8 mouse cellular contexts compared by ENCODE assay signal in genomic region chr15:27923280-27923986, GRCm38 (mm10).
DNase-seq lines count a peak whose midpoint lies in the region; ATAC-seq lines count a peak whose summit lies in the region.

No protein-coding gene starts in this region.

- ATAC-seq in inflammation-experienced regulatory T-cells, adult 6 months: peak; percentile 75

- peak; percentile 55 for DNase-seq in ovary, adult 18-20 months (ENCODE audit: low spot score)
- no peak for DNase-seq in ovary, postnatal 10 days (ENCODE audit: low spot score)
- DNase-seq in embryo, embryonic 10.5 days (ENCODE audit: low spot score): peak; percentile 87
- DNase-seq in gastrocnemius, postnatal 14 days: peak; percentile 78
- DNase-seq in left cerebral cortex, postnatal 36 days (ENCODE audit: low spot score in 2 of 2): peak; percentile 72 to 73
- peak; percentile 86 for DNase-seq in mesoderm, embryonic 11.5 days (ENCODE audit: low read depth, low spot score)
- peak; percentile 35 for DNase-seq in spleen, adult 12 weeks (ENCODE audit: low spot score)

- intact Hi-C loops in gastrocnemius, postnatal 14 days (cut with DNase I; ENCODE audit: low total_unique reads): no loop called here
- intact Hi-C loops in left cerebral cortex, postnatal 36 days (cut with DNase I): no loop called here
